Mouse (Mus musculus) embryonic fibroblast, embryonic 13.5 days (primary cell): ENCODE measurements around the gene Gpsm3.

Source experiments
- CTCF ChIP-seq: IDR thresholded peaks from 2 replicates; pipeline ENCODE4 v1.5.1; 2011; ENCODE audit warnings: mild to moderate bottlenecking, control low read depth, low read length, moderate library complexity, borderline replicate concordance; ENCODE audit not compliant: insufficient read depth
- POLR2A ChIP-seq: IDR thresholded peaks from 2 replicates; pipeline ENCODE4 v1.6.1; 2011; ENCODE audit warnings: low read depth, mild to moderate bottlenecking, control low read depth, low read length, moderate library complexity

- no peak for TF ChIP-seq CTCF
- no peak for TF ChIP-seq POLR2A
Measured at GRCm38 (mm10) chr17:34613054-34613645, 23.5 kb downstream of the Gpsm3 start.
